Mouse (Mus musculus): ENCODE data around the gene Ptprd.
A peak's percentile ranks its signal among the peaks of the same experiment; 100 is the strongest.

Ptprd gene

DNA sequence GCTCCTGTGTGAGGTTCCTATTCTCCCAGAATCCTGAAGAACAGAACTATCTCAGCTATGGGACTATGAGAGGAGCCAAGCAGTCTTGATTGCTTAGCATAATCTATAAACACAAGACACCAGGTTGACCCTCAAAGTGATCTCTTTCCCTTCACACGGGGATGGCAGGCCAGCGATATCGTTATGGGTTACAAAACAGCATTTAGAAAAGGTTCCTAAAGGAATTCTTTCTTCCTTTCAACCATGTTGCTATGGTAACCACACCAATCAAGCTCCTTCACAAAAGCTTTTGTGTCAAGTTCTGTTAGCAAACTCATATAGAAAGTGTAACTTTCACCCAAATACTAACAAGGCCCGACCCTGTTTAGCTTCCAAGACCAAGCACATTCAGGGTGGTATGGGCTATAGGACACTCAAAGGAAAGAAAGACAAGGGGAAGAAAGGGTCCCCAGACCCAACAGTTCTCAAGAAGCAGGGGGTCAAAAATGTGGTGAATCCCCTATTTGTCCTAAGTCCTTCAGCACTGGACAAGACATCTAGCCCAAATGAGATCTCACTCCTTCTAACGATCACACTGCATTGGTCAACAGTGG lies 1805.8 kb downstream of the Ptprd start:
- no peak for DNase-seq (ENCODE audit: low read depth, low spot score)

DNA sequence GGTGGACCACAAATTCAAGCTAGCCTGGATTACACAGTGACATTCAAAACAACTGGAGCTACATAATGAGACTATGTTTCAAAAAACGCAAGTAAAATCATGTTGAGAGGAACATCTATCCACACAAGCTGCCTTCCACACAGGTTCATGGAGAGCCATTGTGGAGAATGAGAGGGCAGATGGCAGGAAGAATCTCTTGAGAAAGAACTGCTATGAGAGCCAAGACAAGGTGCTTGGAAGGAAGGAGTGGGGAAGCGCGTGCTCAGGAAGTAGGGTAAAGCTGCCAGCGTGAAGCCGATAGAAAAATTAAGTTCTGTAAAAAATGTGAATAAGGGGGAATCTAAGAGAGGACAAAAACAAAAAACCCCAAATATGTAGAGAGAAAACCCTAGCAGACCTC lies 1808.5 kb downstream of the Ptprd start:
- no peak for DNase-seq (ENCODE audit: low read depth, low spot score)

DNA sequence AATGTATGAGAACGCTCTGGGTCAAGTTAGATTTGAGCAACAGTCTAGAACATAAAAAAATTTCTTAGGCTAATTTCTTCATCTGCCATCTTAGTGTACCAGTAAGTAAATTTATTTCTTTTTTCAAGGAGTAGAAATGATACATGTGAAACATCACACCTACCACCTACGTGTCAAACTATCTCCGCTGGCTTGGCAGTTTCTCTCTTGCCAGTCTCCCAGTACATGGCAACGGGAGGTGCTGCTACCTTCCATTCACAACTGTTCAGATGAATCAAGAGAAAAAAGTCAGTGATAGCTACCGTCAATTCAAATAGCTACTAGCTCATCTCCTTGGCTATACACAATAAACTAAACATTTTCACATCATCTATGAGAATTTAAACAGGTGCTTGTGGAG lies 1823.9 kb downstream of the Ptprd start:
- DNase-seq (ENCODE audit: low read depth, low spot score): no peak

DNA sequence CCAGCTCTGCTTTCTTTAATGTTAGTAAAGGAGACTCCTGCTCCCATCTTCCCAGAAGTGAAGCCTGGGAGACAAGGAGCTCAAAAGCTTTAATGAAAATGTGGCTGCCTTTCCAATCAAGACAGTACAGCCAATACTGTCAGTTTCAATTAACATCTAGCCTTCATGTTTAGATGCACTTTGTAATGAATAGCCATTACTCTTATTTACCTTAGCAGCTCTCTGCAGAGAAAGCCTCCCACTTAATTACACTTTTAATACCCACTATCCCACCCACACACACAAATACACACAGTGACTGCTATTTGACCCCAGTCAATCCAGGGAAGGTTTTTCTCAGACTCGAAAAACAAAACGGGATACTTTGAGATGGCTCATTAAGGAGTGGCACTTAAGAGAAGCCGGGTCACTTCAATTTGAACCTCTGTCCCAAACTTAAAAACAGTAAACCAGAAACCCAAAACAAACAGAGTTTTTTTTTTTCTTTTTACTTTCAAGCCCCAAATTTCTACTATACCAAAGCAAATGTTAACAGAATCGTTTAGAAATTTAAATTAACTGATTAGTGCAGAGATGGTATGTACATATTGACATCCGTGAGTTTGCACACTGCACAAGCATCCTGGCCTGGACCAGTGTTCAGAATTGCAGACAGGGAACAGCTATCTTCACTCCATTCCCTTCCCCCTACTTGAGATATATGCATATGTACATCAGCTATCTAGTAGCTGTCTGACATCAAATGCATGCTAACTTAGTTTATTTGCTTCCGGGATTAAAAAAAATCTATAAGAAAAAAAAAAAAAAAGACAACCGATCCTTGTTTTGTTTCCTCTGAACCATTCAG lies 1824.6 kb downstream of the Ptprd start:
- DNase-seq (ENCODE audit: low read depth, low spot score): no peak

DNA sequence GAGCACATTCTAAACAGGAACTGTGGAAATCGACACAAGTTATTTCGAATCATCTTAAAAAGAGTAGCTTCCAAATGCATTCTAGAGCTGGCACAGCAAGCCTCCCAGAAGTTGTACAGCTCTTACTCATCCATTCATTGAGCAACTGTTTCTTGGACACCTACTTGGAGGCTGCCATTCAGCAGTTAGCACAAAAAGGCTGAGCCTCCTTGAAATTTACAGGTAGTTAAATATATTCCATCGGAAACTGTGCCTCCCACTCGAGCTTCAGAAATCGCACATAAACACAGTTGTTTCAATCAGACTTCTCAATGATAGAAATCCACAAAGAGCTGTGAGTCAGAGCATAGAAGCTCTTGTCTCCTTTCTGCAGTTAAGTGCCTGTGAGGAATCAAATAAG lies 1825.9 kb downstream of the Ptprd start:
- no peak for DNase-seq (ENCODE audit: low read depth, low spot score)

DNA sequence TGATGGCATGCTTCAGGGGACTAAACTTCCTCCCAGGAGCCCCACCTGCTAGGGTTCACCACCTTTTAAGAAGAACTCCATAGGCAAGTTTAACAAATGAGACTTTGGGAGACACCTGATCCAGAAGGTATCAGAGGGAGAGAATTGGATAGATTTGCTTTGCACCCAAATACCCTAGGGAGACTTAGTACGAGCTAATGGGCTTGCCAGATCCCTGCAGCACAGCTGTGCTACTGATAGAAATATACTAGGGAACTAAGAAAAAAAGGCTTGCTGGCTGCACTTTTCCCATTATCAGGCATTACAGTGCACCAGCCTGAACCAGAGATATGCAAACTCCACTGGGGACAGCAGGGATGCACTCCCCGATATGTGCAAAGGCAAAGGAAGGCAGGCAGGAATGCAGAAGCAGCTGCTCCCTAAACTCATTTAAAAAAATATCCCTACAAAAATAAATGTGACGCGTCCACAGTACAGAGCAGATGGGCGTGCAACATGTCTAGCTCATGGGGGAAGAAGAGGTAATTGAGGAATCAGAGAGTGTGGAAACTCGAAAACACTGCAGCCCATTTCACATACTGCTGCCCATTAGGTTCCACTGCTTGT lies 1831.3 kb downstream of the Ptprd start:
- DNase-seq (ENCODE audit: low read depth, low spot score): no peak

DNA sequence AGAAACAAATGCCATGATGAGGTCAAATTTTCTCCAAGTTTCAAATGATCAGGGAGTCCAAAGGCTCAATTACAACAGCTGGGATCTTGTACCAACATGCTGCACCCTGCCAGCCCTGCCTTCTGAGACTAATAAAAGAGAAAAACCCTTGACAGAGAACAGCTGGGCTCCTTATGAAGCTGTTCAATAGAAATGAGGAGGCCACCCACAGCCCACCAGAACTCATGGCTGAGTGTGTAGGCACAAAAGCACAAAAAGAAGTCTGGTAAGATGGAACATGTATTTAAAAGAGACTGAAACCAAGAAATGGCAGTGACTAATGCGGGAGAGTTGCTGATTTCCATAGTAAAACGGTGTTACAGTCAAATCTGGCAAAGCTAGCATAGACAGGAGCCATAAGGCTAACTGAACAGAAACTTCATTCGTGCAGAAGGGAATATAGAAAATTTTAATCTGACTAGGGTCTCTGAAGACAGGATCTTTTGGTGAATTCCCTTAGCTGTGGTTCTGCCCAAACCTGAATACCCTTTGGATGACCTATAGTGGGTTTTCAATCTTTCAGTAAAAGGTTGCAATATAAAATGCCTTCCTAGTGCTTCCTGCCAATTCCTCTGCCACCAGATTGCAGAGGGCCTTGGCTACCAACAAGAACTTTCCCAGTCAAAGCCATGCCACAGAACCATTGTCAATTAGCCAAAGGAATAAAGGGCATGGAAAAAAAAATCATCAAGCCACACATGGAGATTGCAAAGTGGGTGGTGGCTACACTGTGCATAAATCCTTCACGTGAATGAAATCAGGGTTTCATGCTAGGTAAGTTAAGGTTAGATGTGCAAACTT lies 1841.5 kb downstream of the Ptprd start:
- DNase-seq (ENCODE audit: low read depth, low spot score): no peak

DNA sequence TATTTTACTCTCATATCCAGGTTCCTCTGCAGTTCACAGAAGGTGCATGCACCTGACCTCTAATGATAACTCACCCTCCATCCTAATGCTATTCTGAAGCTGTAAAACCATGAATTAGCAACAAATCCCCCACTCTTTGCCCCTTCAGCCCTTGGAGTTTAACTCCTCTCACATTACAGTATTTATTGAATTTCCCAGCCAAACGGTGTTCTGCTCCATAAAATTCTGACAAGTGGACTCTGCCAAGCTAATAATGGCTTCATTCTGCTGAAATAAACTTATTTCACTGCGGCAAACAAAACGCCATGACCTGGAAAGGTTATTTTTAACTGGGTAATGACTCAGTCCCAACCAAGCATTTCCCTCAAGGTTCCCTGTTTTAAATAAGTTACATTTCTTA lies 1842.7 kb downstream of the Ptprd start:
- no peak for DNase-seq (ENCODE audit: low read depth, low spot score)

DNA sequence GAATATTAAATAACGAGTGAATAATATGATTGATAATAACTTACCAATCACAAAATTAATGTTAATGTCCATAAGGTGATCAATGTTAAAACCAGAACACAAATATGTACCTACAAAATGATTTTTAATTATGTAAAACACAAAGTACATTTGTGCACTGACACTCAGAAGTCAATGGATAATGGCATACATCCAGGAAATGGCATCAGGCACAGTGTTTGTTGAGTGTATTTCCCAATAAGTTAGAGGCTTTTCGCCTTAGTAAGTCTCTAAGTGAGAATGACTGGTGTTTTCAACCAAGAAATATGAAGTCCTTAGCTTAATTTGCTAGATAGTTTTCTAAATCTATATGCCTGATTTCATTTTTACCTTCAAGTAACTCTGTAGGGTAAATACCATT lies 1843.5 kb downstream of the Ptprd start:
- no peak for DNase-seq (ENCODE audit: low read depth, low spot score)

DNA sequence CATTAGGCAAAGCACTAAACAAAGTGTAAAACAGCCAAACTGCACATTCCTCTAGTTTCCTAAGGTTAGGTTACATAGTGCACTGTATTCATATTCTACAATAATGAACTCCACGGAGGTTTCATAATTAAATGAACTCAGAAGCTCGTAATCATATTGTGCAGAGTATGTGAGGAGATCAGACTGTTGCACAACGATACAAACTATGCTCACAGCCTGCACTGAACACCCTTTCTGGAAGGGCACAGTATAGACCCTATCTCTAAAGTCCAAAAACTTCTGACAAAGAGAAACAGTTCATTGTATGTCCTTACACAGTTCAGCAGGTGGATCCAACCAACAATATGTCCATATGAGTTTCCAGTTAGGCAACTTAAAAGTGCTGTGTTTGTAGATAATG lies 1844.5 kb downstream of the Ptprd start:
- no peak for DNase-seq (ENCODE audit: low read depth, low spot score)

DNA sequence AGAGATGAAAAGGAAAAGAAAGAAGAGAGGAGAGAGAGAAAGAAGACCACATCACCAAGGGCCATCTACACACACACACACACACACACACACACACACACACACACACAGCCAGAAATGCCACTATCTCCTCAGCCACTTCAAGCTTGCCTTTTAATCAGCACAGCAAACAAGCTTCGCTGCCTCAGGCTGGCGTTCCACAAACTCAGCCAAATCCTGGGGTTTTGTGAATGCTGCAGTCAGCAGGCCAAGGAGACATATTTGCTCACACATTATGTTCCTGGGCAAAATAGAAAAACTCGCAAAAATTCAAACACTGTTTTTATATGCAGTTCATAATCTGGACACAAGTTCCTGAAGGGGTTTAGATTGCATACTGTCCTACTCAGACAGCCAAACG lies 1845.9 kb downstream of the Ptprd start:
- DNase-seq (ENCODE audit: low read depth, low spot score): no peak

DNA sequence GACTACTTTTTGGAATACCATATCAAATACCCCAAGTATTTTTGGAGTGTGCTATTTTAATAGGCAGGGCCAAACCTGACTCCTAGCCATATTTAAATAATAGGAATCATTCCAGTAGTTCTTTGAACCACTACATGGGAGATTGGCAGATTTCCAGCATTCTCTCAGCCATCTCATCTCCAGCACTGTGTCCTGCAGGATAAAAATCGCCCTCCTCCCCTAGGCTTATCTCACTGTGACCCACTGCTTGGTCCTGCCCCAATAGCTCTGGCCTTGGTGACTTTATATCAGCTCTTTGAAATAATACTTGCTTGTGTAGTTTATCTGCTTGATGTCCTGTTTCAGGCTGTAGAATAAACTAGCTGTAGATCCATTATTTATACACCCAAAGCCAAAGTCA lies 1850.2 kb downstream of the Ptprd start:
- no peak for DNase-seq (ENCODE audit: low read depth, low spot score)

DNA sequence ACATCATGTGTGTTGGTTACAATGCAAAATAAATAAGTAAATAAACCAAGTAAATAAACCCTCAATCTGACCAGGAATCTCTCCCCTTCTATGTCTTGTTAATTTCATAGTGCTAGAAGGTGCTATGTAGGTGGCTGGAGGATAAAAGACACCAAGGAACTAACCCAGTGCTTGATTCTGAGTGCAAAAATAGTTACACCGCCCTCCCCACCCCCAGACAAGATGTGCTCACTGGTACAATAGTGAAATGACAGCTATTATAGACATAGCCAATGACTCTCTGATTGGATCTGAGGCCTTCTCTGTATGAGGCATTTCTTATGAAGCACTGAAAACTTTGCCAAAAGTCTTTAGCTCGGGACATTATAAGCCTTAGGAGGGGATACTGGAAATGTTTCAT lies 1857.6 kb downstream of the Ptprd start:
- no peak for DNase-seq (ENCODE audit: low read depth, low spot score)

DNA sequence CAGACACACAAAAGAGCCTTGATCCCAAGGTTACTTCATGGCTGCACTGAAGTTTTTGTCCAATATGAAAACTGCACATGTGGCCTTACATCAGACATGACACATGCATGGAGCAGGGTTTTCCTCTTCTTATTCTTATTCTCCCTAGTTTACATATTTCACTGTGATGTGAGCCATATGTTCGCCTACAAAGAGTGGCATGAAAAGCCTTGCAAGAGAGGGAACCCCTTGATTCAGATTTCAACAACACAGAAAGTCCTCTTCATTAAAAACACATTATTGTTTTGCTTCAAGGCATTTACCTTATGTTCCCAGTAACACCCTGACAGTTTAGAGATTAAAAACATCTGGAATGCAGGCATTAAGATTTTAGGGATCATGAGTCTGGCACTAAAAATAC lies 1859.3 kb downstream of the Ptprd start:
- no peak for DNase-seq (ENCODE audit: low read depth, low spot score)

DNA sequence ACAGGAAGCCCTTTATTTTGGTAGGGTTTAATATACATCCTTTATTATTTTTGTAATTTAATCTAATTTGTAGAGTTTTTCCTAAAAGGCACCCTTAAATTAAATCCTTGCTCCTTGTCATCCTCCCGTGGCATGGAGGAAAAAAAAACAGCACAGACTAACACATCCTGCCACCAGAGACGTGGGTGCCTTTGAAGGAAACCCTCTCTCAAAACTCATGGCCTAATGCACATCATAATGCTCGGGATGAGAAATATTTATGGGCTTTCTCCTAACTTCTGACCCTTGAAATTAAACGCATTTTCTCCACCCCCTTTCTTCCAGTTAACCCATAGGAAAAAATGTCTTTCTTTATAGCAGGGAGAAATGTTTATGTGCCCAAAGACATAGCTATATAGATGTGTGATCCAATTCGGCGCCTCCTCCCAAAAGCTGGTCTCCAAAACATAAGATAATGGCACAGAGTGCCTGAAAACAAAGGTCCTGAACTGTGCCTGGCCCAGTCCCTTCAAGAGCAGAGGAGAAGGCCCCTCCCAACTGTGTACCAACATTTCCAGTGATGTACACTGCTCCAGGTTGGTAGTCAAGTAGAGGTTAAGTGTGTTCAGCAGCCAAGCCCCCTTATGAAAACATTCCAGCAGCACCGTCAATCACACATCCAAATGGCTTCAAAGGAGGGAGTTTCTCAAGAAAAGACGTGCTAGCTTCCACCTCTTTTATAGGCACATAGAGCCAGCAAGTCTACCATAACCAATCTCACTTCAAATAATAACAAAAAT lies 1860.4 kb downstream of the Ptprd start:
- no peak for DNase-seq (ENCODE audit: low read depth, low spot score)

DNA sequence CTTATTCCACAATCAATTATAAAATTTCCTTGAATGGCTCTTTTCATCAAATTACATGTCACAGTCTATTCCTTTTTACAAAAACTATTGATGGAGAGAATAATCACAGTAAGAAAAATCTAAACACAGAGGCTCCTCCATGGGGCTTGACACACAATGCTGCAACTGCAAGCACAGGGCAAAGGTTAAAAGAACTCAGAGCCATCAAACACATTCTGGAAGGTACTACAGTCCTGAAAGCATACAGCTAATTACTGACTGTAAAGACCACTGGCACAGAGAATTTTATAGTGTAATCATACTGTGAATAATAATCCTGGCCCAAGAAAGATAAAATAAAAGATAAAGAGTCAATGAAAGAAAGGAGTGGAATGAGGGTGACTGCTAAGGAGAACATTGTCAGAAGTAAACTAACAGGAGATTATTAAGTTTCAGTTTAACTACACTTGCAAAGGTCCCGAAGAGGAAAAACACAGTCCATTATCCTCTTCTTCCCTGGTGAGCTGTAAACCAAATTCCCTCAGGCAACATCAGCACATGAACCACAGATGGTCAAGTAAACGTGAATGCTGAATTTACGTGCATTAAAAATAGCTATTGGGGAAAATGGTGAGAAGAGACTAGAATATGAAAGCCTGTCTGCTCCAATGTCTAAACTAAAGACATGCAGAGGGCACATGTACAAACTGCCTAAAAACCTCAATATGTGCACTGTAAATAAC lies 1861.4 kb downstream of the Ptprd start:
- no peak for DNase-seq (ENCODE audit: low read depth, low spot score)

DNA sequence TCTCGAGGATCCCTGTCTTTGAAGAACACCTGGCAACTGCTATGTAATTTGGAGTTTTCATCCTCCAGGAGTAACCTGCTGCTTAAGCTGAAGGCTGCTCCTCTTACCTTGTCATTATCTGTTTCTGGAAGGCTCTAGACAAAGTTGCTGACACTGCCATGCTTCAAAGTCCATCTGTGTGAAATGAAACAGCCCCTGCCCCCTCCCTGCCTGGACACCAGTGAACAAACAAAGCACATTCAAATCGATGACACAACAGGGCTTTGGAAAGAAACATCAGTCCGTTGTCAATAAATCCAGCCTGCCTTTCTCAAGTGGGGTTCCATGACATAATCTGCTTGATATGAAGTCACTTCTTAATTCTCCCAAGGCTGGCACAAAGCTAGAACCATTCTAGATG lies 1867.7 kb downstream of the Ptprd start:
- no peak for DNase-seq (ENCODE audit: low read depth, low spot score)

DNA sequence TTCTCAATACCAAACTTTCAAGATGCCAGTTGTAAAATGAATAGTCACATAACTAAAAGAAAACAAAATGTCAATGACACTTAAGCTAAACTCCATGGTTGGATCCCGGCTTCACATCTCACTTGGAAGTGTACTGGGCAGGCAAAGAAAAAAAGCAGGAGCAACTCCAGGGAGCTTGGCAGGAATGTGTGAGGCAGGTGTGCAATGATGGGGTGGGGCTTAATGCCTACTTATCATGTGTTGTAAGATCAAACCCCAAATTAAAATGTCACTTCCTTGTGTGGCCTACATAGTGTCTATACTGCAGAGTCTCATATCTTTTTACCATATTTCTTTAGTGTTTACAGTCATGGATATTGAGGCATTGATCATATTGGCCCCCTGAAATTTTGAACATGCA lies 1873.8 kb downstream of the Ptprd start:
- DNase-seq (ENCODE audit: low read depth, low spot score): no peak

DNA sequence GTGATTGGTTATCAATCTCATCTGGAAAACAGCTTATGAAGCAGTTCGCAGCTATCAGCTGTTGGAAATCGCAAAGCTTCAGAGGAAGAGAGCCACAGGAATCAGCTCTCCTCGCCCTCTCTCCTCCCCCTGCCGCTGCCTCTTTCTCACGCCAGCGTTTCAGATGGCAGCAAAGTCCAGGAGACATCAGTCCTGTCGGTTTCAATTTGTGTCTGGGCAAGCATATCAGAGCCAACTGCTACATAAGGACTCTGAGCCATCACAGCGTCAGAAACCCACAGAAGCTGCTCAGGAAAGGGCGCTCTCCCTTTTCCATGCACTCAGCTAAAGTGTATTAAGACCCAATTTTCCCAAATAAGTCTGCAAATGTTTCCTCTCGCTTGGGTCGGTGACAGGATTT lies 1884.4 kb downstream of the Ptprd start:
- DNase-seq (ENCODE audit: low read depth, low spot score): peak; percentile 45

DNA sequence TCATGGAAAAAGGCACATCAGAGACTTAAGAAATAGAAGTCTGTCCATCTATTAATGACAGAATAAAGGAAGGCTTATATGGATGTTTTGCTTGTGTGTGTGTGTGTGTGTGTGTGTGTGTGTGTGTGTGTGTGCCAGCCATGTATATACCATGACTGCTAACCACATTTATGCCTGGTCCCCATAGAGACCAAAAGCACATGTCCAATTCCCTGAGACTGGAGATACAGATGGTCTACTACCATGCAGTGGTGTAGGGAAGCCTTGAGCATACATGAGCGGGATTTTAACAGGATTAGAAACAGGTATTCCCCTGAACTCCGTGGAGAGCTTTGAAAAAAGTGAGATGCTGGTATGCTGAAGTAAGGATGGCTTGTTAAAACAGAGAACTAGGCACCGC lies 1886.1 kb downstream of the Ptprd start:
- DNase-seq (ENCODE audit: low read depth, low spot score): no peak

DNA sequence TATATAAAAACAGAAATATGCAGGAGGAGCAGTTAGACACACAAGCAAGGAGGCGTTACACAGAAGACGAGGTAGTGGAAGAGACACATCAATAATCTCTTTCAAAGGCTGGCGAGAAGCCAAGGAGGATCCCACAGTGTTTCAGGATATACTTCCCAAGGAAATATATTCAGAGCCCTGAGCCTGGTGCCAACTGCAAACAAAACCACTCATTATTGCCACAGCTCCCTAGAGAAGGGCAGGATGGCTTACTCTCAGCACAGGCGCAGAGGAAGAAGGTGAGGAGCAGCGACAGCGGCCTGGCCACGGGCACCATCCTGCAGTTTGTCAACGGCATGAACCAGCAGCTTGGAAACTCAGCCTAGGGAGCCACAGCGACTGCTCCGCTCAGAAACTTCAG lies 1886.8 kb downstream of the Ptprd start:
- DNase-seq (ENCODE audit: low read depth, low spot score): no peak
